Mouse (Mus musculus): ENCODE results near the gene Padi6. TPM values are rescaled to one million over a fixed set of nuclear protein-coding genes. Genes with fewer than 3 reads are reported as not detected.
A peak's percentile ranks its signal among the peaks of the same experiment; 100 is the strongest.

The Padi6 gene
- polyA plus RNA-seq, 1 experiment, result not detected

- H3K27ac ChIP-seq (ENCODE audit: insufficient read depth, low read length), result no peak overlapping the region
- TF ChIP-seq CTCF (IDR thresholded peaks at IDR 0.05; ENCODE audit: borderline replicate concordance, insufficient read depth, low read length) (no peak), POLR2A (IDR thresholded peaks at IDR 0.05; ENCODE audit: low read depth, low read length) (no peak)
Observed at GRCm38 (mm10) chr4:140694551-140695060, 47.8 kb downstream of the Padi6 start.

GRCm38 (mm10) chr4:140693513-140693912, 48.9 kb downstream of the Padi6 start:
- no peak for TF ChIP-seq POLR2A (IDR thresholded peaks at IDR 0.05; ENCODE audit: low read depth, low read length)
- TF ChIP-seq CTCF (IDR thresholded peaks at IDR 0.05; ENCODE audit: borderline replicate concordance, insufficient read depth, low read length), result no peak
- Histone ChIP-seq H3K27ac (ENCODE audit: insufficient read depth, low read length) (no peak overlapping the region), H3K4me1 (ENCODE audit: control insufficient read depth, insufficient read depth, low read length) (peaks cover 8% of the 10 kb centered on the region; the same call in 1 of the 2 replicates), H3K4me3 (ENCODE audit: insufficient read depth, low read length) (no peak overlapping the region)

More at GRCm38 (mm10) chr4:140694551-140695060, 47.8 kb downstream of the Padi6 start:
- peaks cover 6% of the 10 kb centered on the region for H3K4me1 ChIP-seq (ENCODE audit: control insufficient read depth, insufficient read depth, low read length)
- H3K4me3 ChIP-seq (ENCODE audit: insufficient read depth, low read length), result no peak overlapping the region

- H3K4me3 ChIP-seq (ENCODE audit: insufficient read depth, low read length), result no peak overlapping the region
- TF ChIP-seq CTCF (IDR thresholded peaks at IDR 0.05; ENCODE audit: borderline replicate concordance, insufficient read depth, low read length), result no peak
- H3K27ac ChIP-seq (ENCODE audit: insufficient read depth, low read length), result no peak overlapping the region
- H3K4me1 ChIP-seq (ENCODE audit: control insufficient read depth, insufficient read depth, low read length), result peaks cover 8% of the 10 kb centered on the region; the same call in 1 of the 2 replicates
Observed at GRCm38 (mm10) chr4:140691481-140691880, 51.0 kb downstream of the Padi6 start.

GRCm38 (mm10) chr4:140689873-140690655, 52.4 kb downstream of the Padi6 start:
- Histone ChIP-seq H3K27ac (ENCODE audit: insufficient read depth, low read length) (peak overlapping the region; percentile 87), H3K4me1 (ENCODE audit: control insufficient read depth, insufficient read depth, low read length) (peaks cover 4% of the 10 kb centered on the region; the same call in 1 of the 2 replicates), H3K4me3 (ENCODE audit: insufficient read depth, low read length) (no peak overlapping the region)
- TF ChIP-seq CTCF (IDR thresholded peaks at IDR 0.05; ENCODE audit: borderline replicate concordance, insufficient read depth, low read length) (no peak), POLR2A (IDR thresholded peaks at IDR 0.05; ENCODE audit: low read depth, low read length) (no peak)

- H3K27ac ChIP-seq (ENCODE audit: insufficient read depth, low read length), result peak overlapping the region; percentile 97
- no peak overlapping the region for H3K4me3 ChIP-seq (ENCODE audit: insufficient read depth, low read length)
- peaks cover 7% of the 10 kb centered on the region; the same call in 1 of the 2 replicates for H3K4me1 ChIP-seq (ENCODE audit: control insufficient read depth, insufficient read depth, low read length)
- peak; percentile 42; the same call in 1 of the 2 replicates for TF ChIP-seq POLR2A (IDR thresholded peaks at IDR 0.05; ENCODE audit: low read depth, low read length)
- TF ChIP-seq CTCF (IDR thresholded peaks at IDR 0.05; ENCODE audit: borderline replicate concordance, insufficient read depth, low read length), result no peak
Observed at GRCm38 (mm10) chr4:140688826-140689425, 53.5 kb downstream of the Padi6 start.

GRCm38 (mm10) chr4:140688044-140688825, 54.2 kb downstream of the Padi6 start:
- TF ChIP-seq CTCF (IDR thresholded peaks at IDR 0.05; ENCODE audit: borderline replicate concordance, insufficient read depth, low read length), result no peak
- no peak; the same call in 1 of the 2 replicates for TF ChIP-seq POLR2A (IDR thresholded peaks at IDR 0.05; ENCODE audit: low read depth, low read length)
- H3K4me3 ChIP-seq (ENCODE audit: insufficient read depth, low read length), result no peak overlapping the region
- peaks cover 7% of the 10 kb centered on the region; the same call in 1 of the 2 replicates for H3K4me1 ChIP-seq (ENCODE audit: control insufficient read depth, insufficient read depth, low read length)

GRCm38 (mm10) chr4:140684881-140685303, 57.6 kb downstream of the Padi6 start:
- H3K4me1 ChIP-seq (ENCODE audit: control insufficient read depth, insufficient read depth, low read length), result peaks cover 7% of the 10 kb centered on the region; the same call in 1 of the 2 replicates
- no peak for TF ChIP-seq CTCF (IDR thresholded peaks at IDR 0.05; ENCODE audit: borderline replicate concordance, insufficient read depth, low read length)
- TF ChIP-seq POLR2A (IDR thresholded peaks at IDR 0.05; ENCODE audit: low read depth, low read length), result no peak
- H3K27ac ChIP-seq (ENCODE audit: insufficient read depth, low read length), result no peak overlapping the region
- no peak overlapping the region for H3K4me3 ChIP-seq (ENCODE audit: insufficient read depth, low read length)

More at GRCm38 (mm10) chr4:140688044-140688825, 54.2 kb downstream of the Padi6 start:
- peak overlapping the region; percentile 97 for H3K27ac ChIP-seq (ENCODE audit: insufficient read depth, low read length)

- Histone ChIP-seq H3K4me3 (ENCODE audit: insufficient read depth, low read length) (no peak overlapping the region), H3K4me1 (ENCODE audit: control insufficient read depth, insufficient read depth, low read length) (peaks cover 5% of the 10 kb centered on the region; the same call in 1 of the 2 replicates), H3K27ac (ENCODE audit: insufficient read depth, low read length) (no peak overlapping the region)
- no peak for TF ChIP-seq POLR2A (IDR thresholded peaks at IDR 0.05; ENCODE audit: low read depth, low read length)
- TF ChIP-seq CTCF (IDR thresholded peaks at IDR 0.05; ENCODE audit: borderline replicate concordance, insufficient read depth, low read length), result no peak
Observed at GRCm38 (mm10) chr4:140684141-140684871, 58.1 kb downstream of the Padi6 start.
